Mouse (Mus musculus) liver, adult 2 months (tissue): ENCODE measurements around the gene Nav2.

Experiments used
- CTCF ChIP-seq: fragments of 200-500 bp; IDR thresholded peaks from 2 replicates; pipeline ENCODE4 v1.5.1; 2011; ENCODE audit warnings: low read depth, low read length, control low read depth
- POLR2A ChIP-seq: fragments of 200-500 bp; IDR thresholded peaks from 2 replicates; pipeline ENCODE4 v1.6.1; 2011; ENCODE audit warnings: low read length, control low read depth; ENCODE audit not compliant: insufficient read depth; ENCODE audit errors: extremely low read depth

GRCm38 (mm10) chr7:49158641-49159381 lies 250.3 kb downstream of the Nav2 start:
- no peak for TF ChIP-seq CTCF
- no peak for TF ChIP-seq POLR2A
